Mouse (Mus musculus) embryonic fibroblast, embryonic 13.5 days (primary cell): Measurements from ENCODE around the gene Dlg4. TPM values are rescaled to one million over a fixed set of nuclear protein-coding genes. Genes with fewer than 3 reads are reported as not detected.

Experiments
- H3K27ac ChIP-seq: 2 replicates; pipeline ENCODE4 v1.5.1; 2012; ENCODE audit warnings: low read length, control low read depth, inconsistent platforms; ENCODE audit not compliant: insufficient read depth
- H3K4me1 ChIP-seq: 2 replicates; pipeline ENCODE4 v1.6.1; 2011; ENCODE audit warnings: low read length; ENCODE audit not compliant: control insufficient read depth, insufficient read depth
- H3K4me3 ChIP-seq: 2 replicates; pipeline ENCODE4 v1.5.1; 2011; ENCODE audit warnings: mild to moderate bottlenecking, control low read depth, low read length; ENCODE audit not compliant: insufficient read depth
- CTCF ChIP-seq: IDR thresholded peaks from 2 replicates; pipeline ENCODE4 v1.5.1; 2011; ENCODE audit warnings: mild to moderate bottlenecking, control low read depth, low read length, moderate library complexity, borderline replicate concordance; ENCODE audit not compliant: insufficient read depth
- POLR2A ChIP-seq: IDR thresholded peaks from 2 replicates; pipeline ENCODE4 v1.6.1; 2011; ENCODE audit warnings: low read depth, mild to moderate bottlenecking, control low read depth, low read length, moderate library complexity
- polyA plus RNA-seq: library from polyadenylated mRNA; stranded (reverse); fragments of >200 nt; gene quantifications from 2 replicates; pipeline ENCODE4 v1.2.4, GENCODE M21; 2011; ENCODE audit warnings: low read depth; ENCODE audit not compliant: missing spikeins, insufficient read length

The Dlg4 gene
- polyA plus RNA-seq, 1 experiment: 69.8 TPM

GRCm38 (mm10) chr11:70018131-70018990, 1.6 kb downstream of the Dlg4 start:
- Histone ChIP-seq H3K4me3 (peak overlapping the region; percentile 85), H3K27ac (peak overlapping the region; percentile 62), H3K4me1 (peaks cover 12% of the 10 kb centered on the region; the same call in 1 of the 2 replicates)
- TF ChIP-seq CTCF (no peak), POLR2A (peak; percentile 47)

DNA sequence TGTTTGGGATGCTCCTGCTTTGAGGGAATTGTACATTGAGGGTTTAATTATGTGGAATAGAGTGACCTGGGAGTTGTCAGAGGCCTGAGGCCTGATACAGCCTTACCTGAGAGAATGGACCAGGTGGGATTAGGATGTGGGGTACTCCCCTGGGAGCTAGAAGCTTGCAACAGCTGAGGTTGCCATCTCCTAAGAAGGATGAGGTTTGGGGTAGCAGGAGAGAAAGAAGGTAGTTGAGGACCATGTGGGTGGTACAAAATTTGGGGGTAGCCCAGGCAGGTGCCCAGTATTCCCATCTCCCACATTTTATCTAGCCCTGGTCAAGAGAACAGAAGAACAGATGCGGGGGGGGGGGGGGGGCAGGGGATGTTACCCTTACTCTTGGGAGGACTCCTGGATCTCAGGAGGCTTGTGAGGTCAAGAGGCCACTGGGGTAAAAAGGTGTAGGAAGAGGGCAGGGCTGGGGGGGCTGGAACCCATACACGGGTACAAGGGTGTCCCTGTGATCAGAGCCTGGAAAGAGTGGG, 2.8 kb downstream of the Dlg4 start:
- Histone ChIP-seq H3K4me1 (peaks cover 9% of the 10 kb centered on the region; the same call in 1 of the 2 replicates), H3K27ac (peak overlapping the region; percentile 71), H3K4me3 (peak overlapping the region; percentile 85)
- TF ChIP-seq CTCF (no peak), POLR2A (no peak)

- peak; percentile 83 for TF ChIP-seq POLR2A
- TF ChIP-seq CTCF: no peak
- peaks cover 8% of the 10 kb centered on the region; the same call in 1 of the 2 replicates for H3K4me1 ChIP-seq
- peak overlapping the region; percentile 86 for H3K27ac ChIP-seq
- peak overlapping the region; percentile 85 for H3K4me3 ChIP-seq
Observed at GRCm38 (mm10) chr11:70020022-70020631, 3.4 kb downstream of the Dlg4 start.

- TF ChIP-seq POLR2A (no peak), CTCF (peak; percentile 29; the same call in 1 of the 2 replicates)
- Histone ChIP-seq H3K27ac (peak overlapping the region; percentile 86; the same call in 1 of the 2 replicates), H3K4me3 (peak overlapping the region; percentile 31), H3K4me1 (peaks cover 8% of the 10 kb centered on the region; the same call in 1 of the 2 replicates)
Observed at GRCm38 (mm10) chr11:70020731-70021263, 4.1 kb downstream of the Dlg4 start.

GRCm38 (mm10) chr11:70021264-70022132, 4.8 kb downstream of the Dlg4 start:
- H3K4me3 ChIP-seq: peak overlapping the region; percentile 31
- TF ChIP-seq CTCF (no peak), POLR2A (no peak)
- H3K27ac ChIP-seq: no peak overlapping the region
- peaks cover 12% of the 10 kb centered on the region; the same call in 1 of the 2 replicates for H3K4me1 ChIP-seq

DNA sequence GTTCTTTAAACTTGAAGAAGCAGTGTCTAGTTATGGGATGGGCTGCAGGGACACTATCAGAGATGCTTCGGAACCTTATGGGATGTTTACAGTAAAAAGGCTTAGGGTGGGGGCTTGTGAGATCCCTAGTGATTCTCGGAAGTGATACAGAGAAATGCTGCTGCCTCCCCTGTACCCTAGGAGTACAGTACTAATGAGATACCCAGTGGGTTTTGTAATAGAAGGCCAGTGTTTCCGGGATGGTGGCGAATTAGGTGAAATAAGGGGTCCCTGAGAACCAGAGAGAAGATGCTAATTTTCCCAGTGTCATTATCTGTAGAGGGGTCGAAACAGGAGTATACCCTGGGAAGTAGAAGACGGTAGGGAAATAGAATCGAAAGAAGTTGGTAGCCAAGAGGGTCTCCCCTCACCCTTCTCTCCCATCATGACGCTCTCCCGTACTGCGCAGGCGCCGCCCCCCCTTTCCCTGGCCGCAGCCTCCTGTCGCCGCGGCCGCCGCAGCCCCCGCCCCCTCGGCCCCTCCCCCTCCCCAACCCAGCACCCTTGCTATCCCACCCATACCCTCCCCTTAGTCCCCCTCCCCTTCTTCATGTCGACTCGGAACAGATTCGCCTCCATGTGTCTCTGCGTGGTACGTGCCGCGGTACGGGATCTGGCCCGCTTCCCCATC, 6.9 kb downstream of the Dlg4 start:
- peak overlapping the region; percentile 19; the same call in 1 of the 2 replicates for H3K4me3 ChIP-seq
- TF ChIP-seq CTCF (no peak), POLR2A (no peak)
- no peak overlapping the region for H3K27ac ChIP-seq

GRCm38 (mm10) chr11:70024151-70024514, 7.4 kb downstream of the Dlg4 start:
- H3K4me3 ChIP-seq: no peak overlapping the region
- no peak for TF ChIP-seq POLR2A
- TF ChIP-seq CTCF: no peak
- no peak overlapping the region for H3K27ac ChIP-seq
- H3K4me1 ChIP-seq: peaks cover 18% of the 10 kb centered on the region

More for the DNA sequence above, 6.9 kb downstream of the Dlg4 start:
- peaks cover 18% of the 10 kb centered on the region for H3K4me1 ChIP-seq

- H3K4me1 ChIP-seq: peaks cover 15% of the 10 kb centered on the region
- TF ChIP-seq CTCF (no peak), POLR2A (0 out of 2 replicates have a peak, but pooled peaks have one; percentile 6)
- H3K4me3 ChIP-seq: peak overlapping the region; percentile 30
- peak overlapping the region; percentile 70 for H3K27ac ChIP-seq
Observed at GRCm38 (mm10) chr11:70026689-70027088, 9.9 kb downstream of the Dlg4 start.

DNA sequence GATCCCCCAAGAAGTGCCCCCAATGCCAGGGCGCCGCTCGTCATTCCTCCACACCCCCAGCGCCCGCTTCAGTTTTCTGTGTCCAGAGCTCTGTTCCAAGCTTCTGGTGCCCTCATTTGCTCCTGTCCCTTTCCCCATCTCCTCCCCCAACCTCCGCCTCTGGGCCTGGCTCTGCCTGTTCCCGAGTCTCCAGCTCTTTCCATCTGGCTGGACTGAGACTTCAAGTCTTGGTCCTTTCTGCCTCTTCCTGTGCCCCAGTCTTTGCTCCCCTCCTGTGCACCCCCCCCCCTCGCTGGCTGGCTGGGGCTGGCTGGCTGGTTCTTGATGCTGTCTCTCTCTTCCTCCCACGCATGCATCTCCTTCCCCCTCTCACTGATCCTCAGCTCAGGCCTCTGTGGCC, 10.7 kb downstream of the Dlg4 start:
- H3K4me3 ChIP-seq: peak overlapping the region; percentile 30; the same call in 1 of the 2 replicates
- TF ChIP-seq CTCF: no peak
- 0 out of 2 replicates have a peak, but pooled peaks have one; percentile 21 for TF ChIP-seq POLR2A
- peak overlapping the region; percentile 67 for H3K27ac ChIP-seq
- peaks cover 15% of the 10 kb centered on the region for H3K4me1 ChIP-seq
